Mouse (Mus musculus) erythroblast, adult 5-6 weeks (primary cell): Measurements from ENCODE around the gene Zfp207. TPM values are rescaled to one million over a fixed set of nuclear protein-coding genes. Genes with fewer than 3 reads are reported as not detected.
"Not testable (repeated sequence)": the region's sequence is repeated elsewhere in the genome, so short reads cannot be mapped to it uniquely, and the experiment has no call there.

ENCODE experiments used
- ATAC-seq: replicated peaks from 2 replicates; pipeline ENCODE4 v1.8.0; 2016; ENCODE audit warnings: moderate number of reproducible peaks, mild to moderate bottlenecking, moderate TSS enrichment, inconsistent platforms; ENCODE audit not compliant: poor library complexity, low FRiP score, severe bottlenecking
- total RNA-seq, 2 experiments: library from RNA; stranded (forward) in 1 of 2; stranded (reverse) in 1 of 2; fragments of 150-400 nt in 1 of 2; fragments of 200-764, 138-1000 nt in 1 of 2; gene quantifications; 2 replicates each; pipeline versions ENCODE4 v1.2.3 to v1.2.4; 2015 to 2017; ENCODE audit warnings: low replicate concordance in 2 of 2

The Zfp207 gene
- total RNA-seq (2015; ENCODE audit: low replicate concordance) (409 and 448 TPM in 2 replicates), total RNA-seq (2017; ENCODE audit: low replicate concordance) (409 and 414 TPM in 2 replicates)

DNA sequence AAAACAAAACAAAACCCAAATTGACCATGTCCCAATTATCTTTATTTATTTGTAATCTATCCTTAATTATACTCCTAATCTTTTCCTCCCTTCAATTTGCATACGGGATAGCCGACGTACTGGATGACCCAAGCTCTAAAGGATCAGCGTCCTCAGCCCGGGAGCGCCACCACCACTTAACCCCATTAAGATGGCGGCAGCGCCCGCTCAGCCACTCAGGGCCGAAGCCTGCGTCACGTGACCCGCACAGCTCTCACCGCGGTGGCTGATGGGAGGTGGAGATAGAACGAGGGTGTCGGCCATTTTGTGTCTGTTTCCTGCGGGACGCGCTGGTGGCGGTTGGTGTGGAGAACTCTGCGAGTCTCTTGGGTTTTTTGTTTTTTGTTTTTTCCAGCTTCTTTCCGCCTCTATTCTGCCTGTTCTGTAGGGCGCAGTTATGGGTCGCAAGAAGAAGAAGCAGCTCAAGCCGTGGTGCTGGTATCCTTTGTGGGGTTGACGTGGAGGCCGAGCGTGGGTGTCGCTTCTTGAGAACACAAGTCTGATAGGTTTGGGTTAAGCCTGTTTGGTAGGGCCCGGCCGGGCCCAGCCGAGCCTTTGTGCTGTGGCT, at the start of gene Zfp207:
TSS of gene Zfp207 (plus strand) at position 261 of the 607 bp plus-strand sequence.
- peak; percentile 94 for ATAC-seq

DNA sequence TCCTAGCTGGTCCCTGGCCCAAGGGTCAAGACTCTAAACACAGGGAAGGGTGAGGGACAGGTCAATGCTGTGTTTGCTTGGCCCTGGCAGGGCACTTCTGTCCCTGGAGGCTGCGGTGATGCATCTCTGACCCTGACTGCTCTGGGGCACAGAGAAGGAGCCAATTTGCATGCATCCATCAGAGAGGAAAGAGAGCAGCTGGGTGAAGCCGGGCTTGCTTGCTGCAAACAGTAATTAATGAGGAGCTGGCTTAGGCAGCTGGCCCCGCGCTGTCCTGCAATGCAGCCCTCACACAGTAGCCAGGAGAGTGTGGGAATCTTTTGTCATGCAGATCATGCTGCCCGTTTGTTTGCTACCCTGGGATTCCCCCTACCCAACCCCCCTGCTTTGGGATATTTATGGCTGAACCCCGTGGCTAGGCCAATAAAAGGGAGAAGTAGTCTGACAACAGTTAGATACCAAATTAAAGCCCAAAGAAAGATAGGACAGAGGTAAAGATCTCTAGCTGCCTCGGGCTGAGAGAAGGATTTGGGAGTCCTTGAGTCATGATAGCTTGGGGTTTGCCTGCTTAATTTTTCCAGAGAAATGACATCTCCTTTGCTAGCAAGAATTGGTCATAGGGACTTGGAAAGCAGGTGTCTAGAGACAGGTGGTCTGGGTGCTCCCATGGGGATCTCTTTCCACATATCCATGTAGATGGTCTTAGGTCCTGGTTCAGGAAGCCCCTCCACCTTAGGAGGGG, 47.3 kb upstream of the Zfp207 start:
- no peak for ATAC-seq

DNA sequence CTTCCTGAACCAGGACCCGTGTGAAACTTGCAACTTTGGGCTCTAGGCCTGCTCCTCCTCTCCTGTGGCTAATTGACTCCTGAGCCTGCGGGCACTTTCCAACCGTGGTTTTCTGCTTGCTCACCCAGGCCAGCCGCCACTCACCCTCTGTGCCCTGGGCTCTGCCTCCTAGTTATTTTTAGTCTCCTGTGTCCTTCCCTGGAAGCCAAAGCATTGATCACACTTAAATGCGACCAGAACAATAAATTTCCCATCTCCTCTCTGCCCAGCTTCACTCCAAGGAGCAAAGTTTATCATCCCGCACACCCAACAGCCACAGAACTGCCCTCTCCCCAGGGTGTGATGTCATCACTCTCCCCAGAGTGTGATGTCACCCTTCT, 46.7 kb upstream of the Zfp207 start:
- no peak for ATAC-seq

DNA sequence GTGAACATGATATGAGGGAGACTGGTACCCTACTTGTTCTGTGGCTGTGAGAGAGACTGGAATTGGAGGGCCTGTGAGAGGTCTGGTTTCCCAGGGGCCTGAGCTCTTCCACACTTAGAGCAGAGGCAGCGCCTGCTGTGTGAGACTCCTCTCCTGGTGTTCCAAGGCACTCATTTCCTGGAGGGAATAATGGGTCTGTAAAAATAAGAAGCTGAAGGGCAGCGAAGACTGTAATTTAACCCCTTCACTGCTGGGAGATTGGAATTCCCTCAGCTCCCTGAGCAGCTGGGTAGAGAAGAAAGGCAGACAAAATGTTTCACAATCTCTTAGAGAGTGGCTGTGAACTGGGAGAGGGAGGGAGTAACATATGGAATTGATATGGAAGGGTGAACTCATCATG, 40.6 kb upstream of the Zfp207 start:
- ATAC-seq: no peak

DNA sequence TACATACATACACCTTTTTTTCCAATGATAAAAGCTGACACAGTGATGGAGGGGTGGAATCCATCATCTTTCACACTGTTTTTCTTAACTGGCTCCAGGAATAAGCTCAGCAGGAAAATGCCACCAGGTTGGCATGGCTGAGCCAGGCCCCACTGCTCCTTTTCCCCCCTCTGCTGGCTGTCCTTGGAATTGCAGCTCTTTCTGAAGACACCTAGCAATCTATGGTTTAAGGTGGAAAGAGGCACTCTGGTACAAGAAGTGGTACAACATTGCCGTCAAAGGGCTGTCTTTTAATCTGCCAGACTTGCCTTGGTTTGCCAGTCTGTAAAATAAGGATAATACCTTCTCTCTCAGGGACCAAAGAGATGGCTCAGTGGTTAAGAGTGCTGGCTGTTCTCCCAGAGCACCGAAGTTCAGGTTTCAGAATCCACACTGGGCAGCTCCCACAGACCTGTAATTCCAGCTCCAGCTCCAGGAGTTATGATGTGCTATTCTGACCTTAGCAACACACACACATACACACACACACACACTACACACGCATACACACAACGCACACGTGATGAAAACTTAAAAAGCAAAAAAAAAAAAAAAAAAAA, 31.1 kb upstream of the Zfp207 start:
- ATAC-seq: peak; percentile 95

DNA sequence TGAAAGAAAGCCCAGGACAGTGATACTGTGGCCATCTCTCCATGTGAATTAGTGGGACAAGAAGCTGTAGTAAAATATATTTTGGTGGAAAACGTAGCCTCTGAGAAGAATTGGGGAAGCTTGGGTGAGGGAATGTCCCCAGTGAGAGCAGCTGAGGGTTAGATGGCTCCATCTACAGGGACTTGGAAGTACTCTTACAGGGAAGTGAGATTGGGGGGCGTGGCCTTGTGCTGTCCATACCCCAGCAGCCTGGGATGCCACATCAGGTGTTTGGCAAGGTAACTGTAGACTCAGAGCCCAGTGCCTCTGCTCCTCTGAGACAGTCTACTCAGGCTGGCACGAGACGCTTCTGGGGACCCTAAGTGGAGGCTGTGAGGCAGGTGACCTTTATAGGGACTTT, 28.2 kb upstream of the Zfp207 start:
- no peak for ATAC-seq

DNA sequence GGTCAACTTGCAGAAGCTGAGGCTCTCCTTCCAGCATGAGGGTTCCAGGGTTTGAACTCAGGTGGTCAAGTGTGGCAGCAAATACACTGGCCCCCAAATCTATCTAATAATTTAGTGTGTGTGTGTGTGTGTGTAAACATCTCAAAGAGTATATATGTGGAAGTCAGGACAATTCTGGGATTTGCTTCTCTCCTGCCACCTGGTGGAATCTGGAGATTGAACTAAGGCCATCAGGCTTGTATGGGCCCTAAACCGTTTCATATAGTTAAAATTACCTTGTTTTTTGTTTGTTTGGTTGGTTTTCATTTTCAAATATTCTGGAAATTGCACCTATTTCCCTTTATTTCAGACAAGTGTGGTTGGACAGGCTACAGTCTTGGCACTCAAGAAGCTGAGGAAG, 14.1 kb upstream of the Zfp207 start:
- ATAC-seq: no peak

DNA sequence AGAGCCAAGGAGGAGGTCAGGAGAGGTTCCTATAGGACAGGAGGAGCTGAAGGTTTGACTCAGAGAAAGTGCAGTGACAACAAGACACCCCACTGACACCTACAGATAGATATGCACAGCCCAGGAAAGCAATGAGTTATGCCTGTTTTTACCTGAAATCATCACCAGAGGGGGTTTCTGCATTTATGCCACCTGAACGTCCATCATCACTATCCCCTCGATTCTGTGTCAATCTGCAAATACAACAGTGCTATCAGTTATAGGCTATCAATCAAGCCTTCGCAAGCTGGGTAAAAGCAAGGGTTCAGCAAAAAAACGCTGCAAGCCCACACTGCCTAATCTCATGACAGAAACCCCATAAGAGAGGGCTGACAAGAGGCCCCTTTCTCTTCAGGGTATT, 6.4 kb upstream of the Zfp207 start:
- no peak for ATAC-seq

DNA sequence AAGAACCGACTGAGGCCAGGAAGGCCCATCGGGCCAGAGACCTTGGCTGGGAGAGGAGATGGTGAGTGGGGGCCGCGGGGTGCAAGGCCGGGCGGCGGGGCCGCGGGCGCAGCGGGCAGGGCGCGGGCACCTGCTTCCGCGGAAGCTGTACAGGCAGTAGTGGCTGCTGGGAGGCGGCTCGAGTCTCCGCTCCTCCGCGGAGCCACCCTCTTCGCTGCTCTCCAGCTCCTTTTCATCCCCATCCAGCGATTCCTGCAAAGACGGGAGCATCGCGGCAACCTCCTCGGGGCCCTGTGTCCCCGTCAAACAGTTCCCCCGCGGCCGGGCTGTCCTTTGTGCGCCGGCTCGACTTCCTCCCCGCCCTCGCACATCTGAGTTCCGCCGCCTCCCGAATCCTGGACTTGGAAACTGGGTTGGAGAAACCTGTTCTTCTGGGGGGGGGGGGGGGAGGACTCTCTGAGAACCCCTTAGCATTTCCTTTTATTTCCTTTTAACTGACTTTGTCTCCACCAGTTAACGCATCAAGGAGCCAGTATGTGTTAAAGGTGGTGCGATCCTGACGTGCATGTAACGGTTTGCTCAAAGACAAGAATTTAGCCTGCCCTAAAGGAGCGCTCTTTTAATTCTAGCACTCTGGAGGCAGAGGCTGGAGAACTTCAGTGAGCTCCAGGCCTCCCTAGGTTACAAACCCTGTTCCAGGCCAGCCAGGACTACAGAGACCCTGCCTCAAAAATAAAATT, 5.2 kb upstream of the Zfp207 start, which contains the start of gene 5730455P16Rik:
TSS of gene 5730455P16Rik (minus strand) at position 323 of the 740 bp plus-strand sequence.
- peak; percentile 88 for ATAC-seq

DNA sequence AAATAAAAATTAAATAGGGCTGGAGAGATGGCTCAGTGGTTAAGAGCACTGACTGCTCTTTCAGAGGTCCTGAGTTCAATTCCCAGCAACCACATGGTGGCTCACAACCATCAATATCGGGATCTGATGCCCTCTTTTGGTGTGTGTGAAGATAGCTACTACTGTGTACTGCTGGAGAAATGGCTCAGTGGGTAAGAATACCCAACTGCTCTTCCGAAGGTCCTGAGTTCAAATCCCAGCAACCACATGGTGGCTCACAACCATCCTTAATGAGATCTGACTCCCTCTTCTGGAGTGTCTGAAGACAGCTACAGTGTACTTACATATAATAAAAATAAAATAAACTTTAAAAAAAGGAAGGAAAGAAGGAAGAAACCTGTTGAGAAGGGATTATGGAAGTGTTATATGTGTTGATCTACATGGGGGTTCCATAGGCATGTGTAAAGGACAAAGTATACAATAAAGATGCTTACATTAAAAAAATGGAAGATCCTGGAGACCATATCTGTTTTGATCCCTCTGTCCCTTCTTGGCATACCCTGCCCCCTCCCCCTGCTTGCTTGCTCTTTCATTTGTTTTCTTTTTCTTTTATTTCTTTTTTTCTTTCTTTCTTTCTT, 4.5 kb upstream of the Zfp207 start:
- ATAC-seq: not testable (repeated sequence)

DNA sequence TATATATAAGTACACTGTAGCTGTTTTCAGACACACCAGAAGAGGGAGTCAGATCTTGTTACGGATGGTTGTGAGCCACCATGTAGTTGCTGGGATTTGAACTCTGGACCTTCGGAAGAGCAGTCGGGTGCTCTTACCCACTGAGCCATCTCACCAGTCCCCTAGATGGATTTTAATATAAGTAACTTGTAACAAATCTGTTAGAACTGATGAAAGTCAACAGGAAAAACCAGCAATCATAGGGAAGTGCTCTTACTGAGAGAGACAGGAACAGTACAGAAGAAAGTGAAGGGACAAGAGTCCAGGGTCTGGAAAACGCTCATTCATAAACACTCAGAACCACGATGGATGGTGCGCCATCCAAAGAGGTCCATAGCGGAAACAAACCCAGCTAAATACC, 3.9 kb upstream of the Zfp207 start:
- ATAC-seq: not testable (repeated sequence)

DNA sequence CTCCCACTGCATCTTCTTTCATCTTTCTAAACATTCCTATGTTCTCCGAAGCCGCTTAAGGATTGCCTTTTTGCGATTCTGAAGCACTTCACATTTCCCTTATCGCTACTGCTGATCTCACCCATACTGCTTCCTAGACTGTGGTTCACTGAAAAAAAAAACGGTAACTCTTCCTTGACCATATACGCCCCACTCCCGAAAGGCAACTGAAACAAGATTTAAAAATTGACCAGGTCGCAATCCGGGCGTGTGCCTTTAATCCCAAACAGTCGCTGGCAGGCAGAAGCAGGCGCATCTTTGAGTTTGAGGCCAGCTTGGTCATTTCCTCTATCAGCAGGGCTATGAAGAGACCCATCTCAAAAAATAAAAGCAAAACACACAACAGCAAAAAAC, 457 bp upstream of the Zfp207 start:
- ATAC-seq: peak; percentile 36

DNA sequence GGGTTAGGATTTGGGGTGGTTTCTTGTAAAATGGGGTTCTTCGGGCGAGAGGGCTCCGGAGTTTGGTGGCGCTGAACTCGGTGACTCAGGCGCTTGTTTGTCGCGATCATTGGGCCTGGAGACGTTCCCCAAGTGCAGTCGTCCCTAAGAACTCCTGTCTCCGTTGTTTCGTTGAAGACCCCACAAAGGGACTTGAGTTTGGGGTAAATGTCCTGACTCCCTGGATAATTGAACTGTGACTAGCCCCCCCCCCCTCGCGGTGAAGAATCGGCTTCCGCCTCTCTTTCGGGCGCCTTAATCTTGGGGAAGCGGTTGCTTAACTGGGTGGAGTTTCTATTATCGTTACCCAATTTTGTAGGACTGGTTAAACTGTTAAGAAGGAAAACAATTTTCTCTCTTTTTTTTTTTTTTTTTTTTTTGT, 557 bp downstream of the Zfp207 start:
- ATAC-seq: peak; percentile 57

DNA sequence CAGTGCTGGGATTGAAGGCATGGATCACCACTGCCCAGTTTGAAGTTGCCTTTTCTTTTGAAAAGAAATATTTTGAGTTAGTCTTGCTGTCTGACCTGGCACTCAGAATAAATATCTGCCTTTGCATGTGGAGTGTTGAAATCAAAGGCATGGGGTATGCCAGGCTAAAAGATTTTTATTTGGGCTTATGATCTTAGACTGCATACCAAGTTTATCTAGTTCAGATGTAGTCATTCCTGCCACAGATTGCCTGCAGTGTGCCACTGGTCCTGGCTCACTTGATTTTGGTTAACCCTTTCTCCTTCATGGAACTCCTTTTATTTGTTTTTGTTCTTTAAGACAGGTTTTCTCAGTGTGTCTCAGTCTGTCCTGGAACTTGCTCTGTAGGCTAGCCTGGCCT, 1.4 kb downstream of the Zfp207 start:
- ATAC-seq: no peak

DNA sequence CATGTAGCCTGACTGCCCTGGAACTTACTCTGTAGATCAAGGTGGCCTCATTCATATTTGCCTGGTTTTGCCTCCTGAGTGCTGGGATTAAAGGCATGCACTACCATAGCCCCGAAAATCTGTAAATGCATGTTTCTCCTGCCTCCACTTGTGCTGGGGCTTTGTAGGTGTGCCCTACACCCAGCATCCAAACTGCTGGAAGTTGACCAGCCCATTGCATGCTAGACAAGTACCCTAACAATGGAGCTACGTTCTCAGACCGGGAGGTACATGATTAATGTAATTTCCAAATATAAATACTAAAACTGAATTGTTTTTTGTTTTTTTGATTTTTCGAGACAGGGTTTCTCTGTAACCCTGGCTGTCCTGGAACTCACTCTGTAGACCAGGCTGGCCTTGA, 2.0 kb downstream of the Zfp207 start:
- ATAC-seq: no peak

DNA sequence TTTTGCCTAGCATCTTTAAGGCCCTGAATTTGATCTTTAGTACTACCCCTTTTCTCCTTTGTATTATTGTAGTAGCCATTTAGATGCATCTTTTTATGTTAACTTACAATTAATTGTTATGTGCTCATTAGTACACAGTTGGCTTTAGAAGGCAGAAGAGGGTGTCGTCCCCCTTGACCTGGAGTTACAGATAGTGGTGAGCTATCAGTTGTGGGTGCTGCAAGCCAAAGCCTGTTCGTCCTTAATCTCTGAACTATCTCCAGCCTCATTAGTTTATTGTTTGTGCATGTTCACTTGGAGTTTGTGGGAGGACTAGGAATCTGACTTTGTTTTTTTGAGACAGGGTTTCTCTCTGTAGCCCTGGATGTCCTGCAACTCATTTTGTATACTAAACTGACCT, 3.7 kb downstream of the Zfp207 start:
- no peak for ATAC-seq

DNA sequence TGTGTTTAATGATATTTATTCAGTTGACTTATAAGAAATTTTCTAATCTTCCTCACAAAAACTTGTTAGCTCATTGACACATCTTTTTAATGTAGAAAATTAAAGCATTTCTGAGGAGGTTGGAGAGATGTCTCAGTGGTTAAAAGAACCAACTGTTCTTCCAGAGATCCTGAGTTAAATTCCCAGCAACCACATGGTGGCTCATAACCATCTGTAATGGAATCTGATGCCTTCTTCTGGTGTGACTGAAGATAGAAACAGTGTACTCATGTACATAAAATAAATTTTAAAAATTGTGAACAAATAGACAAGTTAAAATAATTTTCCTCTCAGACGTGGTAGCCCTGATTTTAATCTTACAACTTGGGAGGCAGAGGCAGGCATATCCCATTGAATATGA, 6.8 kb downstream of the Zfp207 start:
- ATAC-seq: no peak

DNA sequence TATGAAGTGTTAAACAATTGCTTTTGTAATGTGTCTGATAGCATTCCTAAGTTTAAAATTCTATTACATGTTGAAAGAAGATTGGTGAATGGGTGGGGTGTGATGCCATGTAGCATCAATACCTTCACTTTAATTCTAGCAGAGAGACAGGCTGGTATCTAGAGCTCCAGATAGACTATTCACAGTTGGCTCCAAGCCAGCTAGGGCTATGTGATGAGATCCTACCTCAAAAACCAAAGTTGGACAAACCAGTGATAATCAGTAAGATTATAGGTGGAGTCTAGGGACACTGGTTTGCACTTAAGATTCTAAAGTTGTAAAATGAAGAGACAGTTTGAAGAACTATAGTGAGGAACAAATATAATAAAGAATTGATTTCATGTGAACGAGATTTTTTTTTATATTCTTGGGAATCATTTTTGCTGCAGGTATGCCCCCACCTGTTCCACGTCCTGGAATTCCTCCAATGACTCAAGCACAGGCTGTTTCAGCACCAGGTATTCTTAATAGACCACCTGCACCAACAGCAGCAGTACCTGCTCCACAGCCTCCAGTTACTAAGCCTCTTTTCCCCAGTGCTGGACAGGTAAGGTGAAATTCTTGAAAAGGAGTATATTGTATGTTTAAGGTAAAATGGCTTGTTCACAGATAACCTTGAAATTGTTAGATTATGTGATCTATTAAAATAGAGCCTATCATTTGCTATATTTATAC, 8.5 kb downstream of the Zfp207 start:
- ATAC-seq: no peak

DNA sequence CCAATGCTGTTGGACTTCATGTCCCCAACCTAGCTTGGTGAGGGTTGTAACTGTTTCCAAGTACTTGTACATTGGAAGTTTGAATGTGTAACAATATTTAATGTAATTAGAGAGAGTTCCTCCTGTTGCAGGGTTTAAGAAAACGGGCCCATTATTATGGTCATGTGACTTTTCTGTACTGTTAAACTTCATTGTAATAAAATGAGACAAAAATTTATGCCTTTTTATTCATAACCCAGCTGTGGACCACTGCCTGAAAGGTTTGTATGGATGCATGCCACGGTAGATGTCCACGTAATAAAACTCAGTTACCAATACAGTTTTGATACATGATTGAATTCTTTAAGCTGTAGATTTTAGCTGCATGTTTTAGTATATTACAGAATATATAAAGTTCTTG, 12.9 kb downstream of the Zfp207 start:
- ATAC-seq: no peak
